ENCODE assay signal across 8 mouse cellular contexts in genomic region chr8:105936866-105937475, GRCm38 (mm10). TPM values are rescaled to one million over a fixed set of nuclear protein-coding genes. Genes with fewer than 3 reads are reported as not detected.
DNase-seq lines count a peak whose midpoint lies in the region; ATAC-seq and TF ChIP-seq lines count a peak whose summit lies in the region.

No protein-coding gene starts in this region.

- no peak for TF ChIP-seq CTCF in C2C12 (IDR thresholded peaks at IDR 0.05; ENCODE audit: control insufficient read depth, insufficient read depth, insufficient read length)

- DNase-seq in brain, embryonic 18.5 days (ENCODE audit: low read depth, low spot score): peak; percentile 83
- DNase-seq in kidney, postnatal 10 days: peak; percentile 95
- DNase-seq in natural killer cell, adult 2 months (ENCODE audit: low spot score in 2 of 2): peak; percentile 81 to 83

- H3K4me1 ChIP-seq in heart, embryonic 13.5 days: peaks cover 24% of the 10 kb centered on the region
- peaks cover 40% of the 10 kb centered on the region for H3K4me1 ChIP-seq in liver, embryonic 12.5 days
- peaks cover 16% of the 10 kb centered on the region for H3K4me1 ChIP-seq in stomach, embryonic 15.5 days

- peak overlapping the region; percentile 98 for H3K4me2 ChIP-seq in heart, embryonic 13.5 days
- H3K4me2 ChIP-seq in liver, embryonic 12.5 days: peak overlapping the region; percentile 96
- peak overlapping the region; percentile 93 for H3K4me2 ChIP-seq in stomach, embryonic 15.5 days

- H3K27ac ChIP-seq in heart, embryonic 13.5 days (replicated peaks): peak overlapping the region; percentile 95
- peak overlapping the region; percentile 84 for H3K27ac ChIP-seq in liver, embryonic 12.5 days
- H3K27ac ChIP-seq in stomach, embryonic 15.5 days: peak overlapping the region; percentile 87

- peak overlapping the region; percentile 93 for H3K9ac ChIP-seq in heart, embryonic 13.5 days
- H3K9ac ChIP-seq in liver, embryonic 12.5 days: peak overlapping the region; percentile 82
- peak overlapping the region; percentile 76 for H3K9ac ChIP-seq in stomach, embryonic 15.5 days

- H3ac ChIP-seq in C2C12 (ENCODE audit: control insufficient read depth, insufficient read length, low read depth): peak overlapping the region; percentile 79

- H3K27me3 ChIP-seq in C2C12 (ENCODE audit: control insufficient read depth, insufficient read depth, insufficient read length): no peaks in the 10 kb centered on the region
- no peaks in the 10 kb centered on the region for H3K27me3 ChIP-seq in heart, embryonic 13.5 days (replicated peaks)
- no peaks in the 10 kb centered on the region for H3K27me3 ChIP-seq in liver, embryonic 12.5 days (replicated peaks)
- no peaks in the 10 kb centered on the region for H3K27me3 ChIP-seq in stomach, embryonic 15.5 days (replicated peaks)

- H3K79me3 ChIP-seq in C2C12 (ENCODE audit: low read depth): peaks cover 2% of the 10 kb centered on the region

- H3K4me3 ChIP-seq in C2C12 (ENCODE audit: insufficient read depth, poor library complexity, severe bottlenecking): peak overlapping the region; percentile 71
- peak overlapping the region; percentile 85 for H3K4me3 ChIP-seq in heart, embryonic 13.5 days
- H3K4me3 ChIP-seq in liver, embryonic 12.5 days: peak overlapping the region; percentile 84
- peak overlapping the region; percentile 96 for H3K4me3 ChIP-seq in stomach, embryonic 15.5 days (replicated peaks)

- H3K36me3 ChIP-seq in C2C12 (ENCODE audit: control insufficient read depth, insufficient read depth): peaks cover 24% of the 10 kb centered on the region
- H3K36me3 ChIP-seq in heart, embryonic 13.5 days: peaks cover 45% of the 10 kb centered on the region
- peaks cover 37% of the 10 kb centered on the region for H3K36me3 ChIP-seq in liver, embryonic 12.5 days
- 0 out of 2 replicates have a peak, but pooled peaks cover 5% of the 10 kb centered on the region for H3K36me3 ChIP-seq in stomach, embryonic 15.5 days

- peak; percentile 91 for ATAC-seq in erythroid progenitor cell, adult 5-6 weeks (replicated peaks; ENCODE audit: low FRiP score, poor library complexity, severe bottlenecking)
- ATAC-seq in heart, embryonic 13.5 days (ENCODE audit: extremely low read depth, insufficient number of reproducible peaks, low FRiP score, low TSS enrichment): peak; percentile 71
- ATAC-seq in liver, embryonic 12.5 days: peak; percentile 83
- ATAC-seq in stomach, embryonic 15.5 days (ENCODE audit: insufficient read depth, low FRiP score, low read depth): peak; percentile 87

- H3K79me2 ChIP-seq in C2C12 (ENCODE audit: control insufficient read depth, insufficient read depth): no peaks in the 10 kb centered on the region

- whole genome bisulfite sequencing in heart, embryonic 13.5 days: under 1% methylated on average over 30 of the region's 30 CpGs
- under 1% methylated on average over 30 of the region's 30 CpGs for WGBS in liver, embryonic 12.5 days (ENCODE audit: insufficient replicate concordance)
- 2% methylated on average over 30 of the region's 30 CpGs for WGBS in stomach, embryonic 15.5 days

- H3K9me3 ChIP-seq in heart, embryonic 13.5 days: no peaks in the 10 kb centered on the region
- H3K9me3 ChIP-seq in liver, embryonic 12.5 days (replicated peaks): no peaks in the 10 kb centered on the region
- H3K9me3 ChIP-seq in stomach, embryonic 15.5 days: no peaks in the 10 kb centered on the region

TF ChIP-seq in C2C12, 6 proteins besides CTCF, POLR2A, EP300 and RAD21:
- TF ChIP-seq MYOD1 (IDR thresholded peaks at IDR 0.05; ENCODE audit: control insufficient read depth, insufficient read length, low read depth) (no peak), USF1 (IDR thresholded peaks at IDR 0.05; ENCODE audit: low read depth) (peak; percentile 71), MYOG (IDR thresholded peaks at IDR 0.05; ENCODE audit: control insufficient read depth, extremely low read depth, insufficient read length) (no peak), CEBPB (IDR thresholded peaks at IDR 0.05; ENCODE audit: low read depth) (no peak), FOSL1 (IDR thresholded peaks at IDR 0.05; ENCODE audit: insufficient read depth, low read length, poor library complexity, severe bottlenecking) (no peak), MAX (IDR thresholded peaks at IDR 0.05) (peak; percentile 90)
TF ChIP-seq in C2C12: peak in this region for 2.

RNA-seq across cellular contexts. Expression of gene Psmb10, which starts 1.3 kb away (rescaled TPM):
- polyA plus RNA-seq in C2C12 (2012; fragmentation: generic; extraction: Trizol): 73.5 TPM
- 20.2 and 25.2 TPM in 2 replicates for total RNA-seq in erythroid progenitor cell, adult 5-6 weeks (2015; ENCODE audit: low replicate concordance)
- 2.7 and 4.2 TPM in 2 replicates for total RNA-seq in erythroid progenitor cell, adult 5-6 weeks (2017; ENCODE audit: low replicate concordance)
- polyA plus RNA-seq in heart, embryonic 13.5 days (2015; fragmentation: Nextera tagmentation; extraction: Ambion mirVana): 51.9 and 61.3 TPM in 2 replicates
- 77.2 and 84.6 TPM in 2 replicates for polyA plus RNA-seq in liver, embryonic 12.5 days (2016; fragmentation: Nextera tagmentation; extraction: Ambion mirVana)
- 61.2 and 61.4 TPM in 2 replicates for polyA plus RNA-seq in stomach, embryonic 15.5 days (2015; fragmentation: Nextera tagmentation; extraction: Ambion mirVana)

RNA-seq across cellular contexts. Expression of gene Ctrl, which starts 3.3 kb away (rescaled TPM):
- polyA plus RNA-seq in C2C12 (2012; fragmentation: generic; extraction: Trizol): 0.16 TPM
- total RNA-seq in erythroid progenitor cell, adult 5-6 weeks (2015; ENCODE audit: low replicate concordance): not detected in 2 replicates
- not detected in 2 replicates for total RNA-seq in erythroid progenitor cell, adult 5-6 weeks (2017; ENCODE audit: low replicate concordance)
- polyA plus RNA-seq in heart, embryonic 13.5 days (2015; fragmentation: Nextera tagmentation; extraction: Ambion mirVana): 0.74 and 1.1 TPM in 2 replicates
- 0.94 and 1.0 TPM in 2 replicates for polyA plus RNA-seq in liver, embryonic 12.5 days (2016; fragmentation: Nextera tagmentation; extraction: Ambion mirVana)
- 1.9 and 3.8 TPM in 2 replicates for polyA plus RNA-seq in stomach, embryonic 15.5 days (2015; fragmentation: Nextera tagmentation; extraction: Ambion mirVana)

RNA-seq across cellular contexts. Expression of gene Lcat, which starts 6.2 kb away (rescaled TPM):
- polyA plus RNA-seq in C2C12 (2012; fragmentation: generic; extraction: Trizol): 1.4 TPM
- total RNA-seq in erythroid progenitor cell, adult 5-6 weeks (2015; ENCODE audit: low replicate concordance): not detected in 2 replicates
- 2.4 TPM in 1 of 2 replicates, not detected in the other for total RNA-seq in erythroid progenitor cell, adult 5-6 weeks (2017; ENCODE audit: low replicate concordance)
- 1.5 and 3.0 TPM in 2 replicates for polyA plus RNA-seq in heart, embryonic 13.5 days (2015; fragmentation: Nextera tagmentation; extraction: Ambion mirVana)
- 26.3 and 29.2 TPM in 2 replicates for polyA plus RNA-seq in liver, embryonic 12.5 days (2016; fragmentation: Nextera tagmentation; extraction: Ambion mirVana)
- 2.9 and 5.8 TPM in 2 replicates for polyA plus RNA-seq in stomach, embryonic 15.5 days (2015; fragmentation: Nextera tagmentation; extraction: Ambion mirVana)

RNA-seq across cellular contexts. Expression of gene Slc12a4, which starts 28.9 kb away (rescaled TPM):
- 79.1 TPM for polyA plus RNA-seq in C2C12 (2012; fragmentation: generic; extraction: Trizol)
- total RNA-seq in erythroid progenitor cell, adult 5-6 weeks (2015; ENCODE audit: low replicate concordance): 2.5 and 3.4 TPM in 2 replicates
- total RNA-seq in erythroid progenitor cell, adult 5-6 weeks (2017; ENCODE audit: low replicate concordance): 4.0 and 13.7 TPM in 2 replicates
- 37.7 and 39.4 TPM in 2 replicates for polyA plus RNA-seq in heart, embryonic 13.5 days (2015; fragmentation: Nextera tagmentation; extraction: Ambion mirVana)
- polyA plus RNA-seq in liver, embryonic 12.5 days (2016; fragmentation: Nextera tagmentation; extraction: Ambion mirVana): 18.2 and 18.6 TPM in 2 replicates
- polyA plus RNA-seq in stomach, embryonic 15.5 days (2015; fragmentation: Nextera tagmentation; extraction: Ambion mirVana): 32.7 and 33.4 TPM in 2 replicates

RNA-seq across cellular contexts. Expression of gene Pskh1, which starts 36.7 kb away (rescaled TPM):
- 14.4 TPM for polyA plus RNA-seq in C2C12 (2012; fragmentation: generic; extraction: Trizol)
- 5.4 and 8.6 TPM in 2 replicates for total RNA-seq in erythroid progenitor cell, adult 5-6 weeks (2015; ENCODE audit: low replicate concordance)
- total RNA-seq in erythroid progenitor cell, adult 5-6 weeks (2017; ENCODE audit: low replicate concordance): 7.1 and 11.7 TPM in 2 replicates
- polyA plus RNA-seq in heart, embryonic 13.5 days (2015; fragmentation: Nextera tagmentation; extraction: Ambion mirVana): 23.6 and 24.6 TPM in 2 replicates
- polyA plus RNA-seq in liver, embryonic 12.5 days (2016; fragmentation: Nextera tagmentation; extraction: Ambion mirVana): 13.1 and 14.3 TPM in 2 replicates
- polyA plus RNA-seq in stomach, embryonic 15.5 days (2015; fragmentation: Nextera tagmentation; extraction: Ambion mirVana): 28.7 and 30.7 TPM in 2 replicates

Comparison
In these comparisons a context has a peak if more than half of its experiments do, and no peak if none do; other contexts are left out.
1. Peak in every context shown above with its lines: DNase-seq, ATAC-seq, H3K4me3 ChIP-seq and H3K27ac ChIP-seq.